ENCODE assay signal across 32 mouse cellular contexts in the genomic region with DNA sequence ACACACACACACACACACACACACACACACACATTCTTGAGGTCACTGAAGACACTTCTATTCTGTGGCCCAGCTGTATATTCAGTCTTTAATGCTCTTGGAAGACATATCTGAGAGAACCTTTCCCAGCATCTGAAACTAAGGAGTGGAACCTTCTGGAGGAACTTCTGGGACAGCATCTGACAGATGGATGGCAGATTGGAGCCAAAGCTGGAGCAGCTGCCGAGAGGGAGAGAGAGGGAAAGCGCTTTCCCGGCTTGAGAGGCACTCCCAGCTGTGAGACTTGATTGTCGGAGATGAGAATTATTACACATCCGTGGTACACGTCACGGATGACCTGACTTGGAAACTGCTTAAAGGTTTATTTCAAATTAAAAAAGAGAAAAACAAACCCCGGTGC. TPM values are rescaled to one million over a fixed set of nuclear protein-coding genes. Genes with fewer than 3 reads are reported as not detected.
A peak's percentile ranks its signal among the peaks of the same experiment; 100 is the strongest.
DNase-seq lines count a peak whose midpoint lies in the region; ATAC-seq and TF ChIP-seq lines count a peak whose summit lies in the region.
"Had no signal": no experiment of that assay in that cellular context is flagged by ENCODE, and none has a peak within 500 bp of the region (broad histone marks: within the 10 kb centered on the region; RNA-seq: fewer than 3 reads in every experiment).

No protein-coding gene starts in this region.

- no peak overlapping the region for H3K27ac ChIP-seq in forebrain, embryonic 12.5 days
- no peak overlapping the region for H3K27ac ChIP-seq in forebrain, embryonic 10.5 days
- no peak overlapping the region for H3K27ac ChIP-seq in hindbrain, postnatal 0 days
- H3K27ac ChIP-seq in hindbrain, embryonic 14.5 days, result no peak overlapping the region
- H3K27ac ChIP-seq: embryonic facial prominence, embryonic 15.5 days; gastrocnemius, adult 2 months; hindbrain, embryonic 12.5 days had no signal

- no peaks in the 10 kb centered on the region for H3K36me3 ChIP-seq in forebrain, embryonic 12.5 days (replicated peaks)
- H3K36me3 ChIP-seq in forebrain, embryonic 10.5 days (replicated peaks), result peaks cover 41% of the 10 kb centered on the region
- H3K36me3 ChIP-seq in hindbrain, postnatal 0 days (ENCODE audit: insufficient read depth, low read length), result no peaks in the 10 kb centered on the region
- no peaks in the 10 kb centered on the region for H3K36me3 ChIP-seq in hindbrain, embryonic 14.5 days (replicated peaks; ENCODE audit: control insufficient read depth, insufficient read depth)
- H3K36me3 ChIP-seq: embryonic facial prominence, embryonic 15.5 days; G1E; hindbrain, embryonic 12.5 days had no signal

- peaks cover 14% of the 10 kb centered on the region; the same call in 1 of the 2 replicates for H3K27me3 ChIP-seq in forebrain, embryonic 12.5 days
- H3K27me3 ChIP-seq in forebrain, embryonic 10.5 days (ENCODE audit: poor library complexity, severe bottlenecking), result peaks cover 46% of the 10 kb centered on the region
- no peaks in the 10 kb centered on the region; the same call in 1 of the 2 replicates for H3K27me3 ChIP-seq in hindbrain, postnatal 0 days (ENCODE audit: insufficient read depth, low read length)
- no peaks in the 10 kb centered on the region for H3K27me3 ChIP-seq in hindbrain, embryonic 14.5 days (ENCODE audit: control insufficient read depth, insufficient read depth, low read length)

- no peaks in the 10 kb centered on the region for H3K9me3 ChIP-seq in forebrain, embryonic 12.5 days
- no peaks in the 10 kb centered on the region for H3K9me3 ChIP-seq in forebrain, embryonic 10.5 days
- no peaks in the 10 kb centered on the region for H3K9me3 ChIP-seq in hindbrain, postnatal 0 days (ENCODE audit: low read length)
- no peaks in the 10 kb centered on the region for H3K9me3 ChIP-seq in hindbrain, embryonic 14.5 days (ENCODE audit: control insufficient read depth, low read length)
- H3K9me3 ChIP-seq: embryonic facial prominence, embryonic 15.5 days; G1E; hindbrain, embryonic 12.5 days had no signal

- no peak for TF ChIP-seq CTCF in hindbrain, postnatal 0 days (IDR thresholded peaks at IDR 0.05; ENCODE audit: low read depth)

- no peak for ATAC-seq in forebrain, embryonic 12.5 days (ENCODE audit: low FRiP score)
- no peak for ATAC-seq in hindbrain, postnatal 0 days
- no peak for ATAC-seq in hindbrain, embryonic 14.5 days (ENCODE audit: low FRiP score)
- ATAC-seq: forebrain, embryonic 14.5 days; hindbrain, embryonic 16.5 days; inflammation-experienced regulatory T-cells, adult 6 months; intestine, embryonic 16.5 days; Patski had no signal

- H3K9ac ChIP-seq in forebrain, embryonic 12.5 days, result peak overlapping the region; percentile 21; the same call in 1 of the 2 replicates
- H3K9ac ChIP-seq in hindbrain, postnatal 0 days (replicated peaks; ENCODE audit: low read length), result no peak overlapping the region
- no peak overlapping the region for H3K9ac ChIP-seq in hindbrain, embryonic 14.5 days
- H3K9ac ChIP-seq: embryonic facial prominence, embryonic 15.5 days; hindbrain, embryonic 12.5 days had no signal

- H3K4me1 ChIP-seq in forebrain, embryonic 12.5 days, result no peaks in the 10 kb centered on the region
- 0 out of 2 replicates have a peak, but pooled peaks cover 10% of the 10 kb centered on the region for H3K4me1 ChIP-seq in forebrain, embryonic 10.5 days
- 0 out of 2 replicates have a peak, but pooled peaks cover 2% of the 10 kb centered on the region for H3K4me1 ChIP-seq in hindbrain, postnatal 0 days (ENCODE audit: insufficient read depth, low read length)
- H3K4me1 ChIP-seq in hindbrain, embryonic 14.5 days (replicated peaks; ENCODE audit: control insufficient read depth, insufficient read depth, low read length), result no peaks in the 10 kb centered on the region

- WGBS in forebrain, embryonic 12.5 days, result 78% methylated on average over 8 of the region's 8 CpGs
- 86% methylated on average over 8 of the region's 8 CpGs for WGBS in forebrain, embryonic 10.5 days
- 41% methylated on average over 8 of the region's 8 CpGs for WGBS in hindbrain, postnatal 0 days
- 64% methylated on average over 8 of the region's 8 CpGs for WGBS in hindbrain, embryonic 14.5 days

- H3K4me3 ChIP-seq in forebrain, embryonic 12.5 days (replicated peaks), result no peak overlapping the region
- H3K4me3 ChIP-seq in forebrain, embryonic 10.5 days, result no peak overlapping the region
- no peak overlapping the region for H3K4me3 ChIP-seq in hindbrain, postnatal 0 days (ENCODE audit: low read length)
- no peak overlapping the region for H3K4me3 ChIP-seq in hindbrain, embryonic 14.5 days (replicated peaks; ENCODE audit: low read length)
- H3K4me3 ChIP-seq: embryonic facial prominence, embryonic 15.5 days; gastrocnemius, adult 2 months; hindbrain, embryonic 12.5 days had no signal

- no peak overlapping the region for H3K4me2 ChIP-seq in forebrain, embryonic 12.5 days
- H3K4me2 ChIP-seq in hindbrain, postnatal 0 days (ENCODE audit: low read depth, low read length), result no peak overlapping the region
- H3K4me2 ChIP-seq in hindbrain, embryonic 14.5 days (replicated peaks), result no peak overlapping the region
- H3K4me2 ChIP-seq: embryonic facial prominence, embryonic 15.5 days; heart, embryonic 11.5 days; hindbrain, embryonic 12.5 days had no signal

- no peak for DNase-seq in forebrain, embryonic 10.5 days (ENCODE audit: extremely low spot score, low spot score)
- peak; percentile 61 for DNase-seq in hindbrain, postnatal 0 days (ENCODE audit: low spot score)
- DNase-seq in hindbrain, embryonic 14.5 days (ENCODE audit: low spot score), result no peak
- DNase-seq in retina, postnatal 1 day, result peak; percentile 18
- no peak for DNase-seq in retina, embryonic 14.5 days (ENCODE audit: low spot score)
- DNase-seq in layer of hippocampus, adult 8-10 months (ENCODE audit: low spot score in 2 of 2), result no peak
- DNase-seq: adrenal gland, postnatal 10 days; adrenal gland, postnatal 36 days; B cell, adult 2 months; cerebellum, adult 11-12 months; cerebellum, adult 8-10 months; cerebellum, postnatal 36 days; embryo, embryonic 11 days; gastrocnemius, adult 2 months; gastrocnemius, postnatal 14 days; heart, adult 11 months had no signal

RNA-seq across cellular contexts. Expression of a gene that starts 7.7 kb away (rescaled TPM):
- 97.1 and 103 TPM in 2 replicates for polyA plus RNA-seq in forebrain, embryonic 12.5 days (2016; fragmentation: Nextera tagmentation; extraction: Ambion mirVana)
- polyA plus RNA-seq in forebrain, embryonic 10.5 days (2016; fragmentation: Nextera tagmentation; extraction: Ambion mirVana), result 99.7 and 107 TPM in 2 replicates
- 22.5 and 26.0 TPM in 2 replicates for total RNA-seq in hindbrain, postnatal 0 days (2014; rRNA removed)
- polyA plus RNA-seq in hindbrain, postnatal 0 days (2015; fragmentation: Nextera tagmentation; extraction: Ambion mirVana), result 70.2 and 77.6 TPM in 2 replicates
- 81.6 and 86.1 TPM in 2 replicates for polyA plus RNA-seq in hindbrain, embryonic 14.5 days (2014; fragmentation: Nextera tagmentation; extraction: Ambion mirVana)
- 10 to 100 TPM; 53.7 to 69.5 (median 63.4) TPM for total RNA-seq in layer of hippocampus, adult 8-10 months (2022)

RNA-seq across cellular contexts. Expression of a gene that starts 22.5 kb away (rescaled TPM):
- polyA plus RNA-seq in forebrain, embryonic 12.5 days (2016; fragmentation: Nextera tagmentation; extraction: Ambion mirVana), result 20.3 and 26.2 TPM in 2 replicates
- 40.0 and 46.8 TPM in 2 replicates for polyA plus RNA-seq in forebrain, embryonic 10.5 days (2016; fragmentation: Nextera tagmentation; extraction: Ambion mirVana)
- total RNA-seq in hindbrain, postnatal 0 days (2014; rRNA removed), result 0.36 and 13.6 TPM in 2 replicates
- polyA plus RNA-seq in hindbrain, postnatal 0 days (2015; fragmentation: Nextera tagmentation; extraction: Ambion mirVana), result 0.74 and 0.95 TPM in 2 replicates
- 1.2 and 1.9 TPM in 2 replicates for polyA plus RNA-seq in hindbrain, embryonic 14.5 days (2014; fragmentation: Nextera tagmentation; extraction: Ambion mirVana)
- 1 to 10 TPM; 5.4 to 8.8 (median 7.9) TPM for total RNA-seq in layer of hippocampus, adult 8-10 months (2022)
- total RNA-seq: G1E; hematopoietic stem cell, adult 5-6 weeks had no signal
- polyA plus RNA-seq: G1E; inflammation-experienced regulatory T-cells, adult 6 months; Patski had no signal

RNA-seq across cellular contexts. Expression of a gene that starts 56.8 kb away (rescaled TPM):
- polyA plus RNA-seq in forebrain, embryonic 12.5 days (2016; fragmentation: Nextera tagmentation; extraction: Ambion mirVana), result 0.28 and 0.41 TPM in 2 replicates
- polyA plus RNA-seq in forebrain, embryonic 10.5 days (2016; fragmentation: Nextera tagmentation; extraction: Ambion mirVana), result 0.28 and 0.30 TPM in 2 replicates
- total RNA-seq in hindbrain, postnatal 0 days (2014; rRNA removed), result 0.73 and 2.4 TPM in 2 replicates
- 1.4 and 1.5 TPM in 2 replicates for polyA plus RNA-seq in hindbrain, postnatal 0 days (2015; fragmentation: Nextera tagmentation; extraction: Ambion mirVana)
- polyA plus RNA-seq in hindbrain, embryonic 14.5 days (2014; fragmentation: Nextera tagmentation; extraction: Ambion mirVana), result 1.5 and 1.8 TPM in 2 replicates
- 1 to 10 TPM in 2 of 4 experiments, under 1 TPM in 2; 0.62 to 1.4 (median 1.2) TPM for total RNA-seq in layer of hippocampus, adult 8-10 months (2022)
- total RNA-seq: adrenal gland, adult 18-20 months; adrenal gland, postnatal 10 days; adrenal gland, postnatal 36 days; gastrocnemius, adult 2 months; gastrocnemius, postnatal 14 days; gastrocnemius, postnatal 4 days; heart, postnatal 25 days; hematopoietic stem cell, adult 5-6 weeks had no signal
- polyA plus RNA-seq: heart, embryonic 14.5 days; heart, postnatal 0 days; inflammation-experienced regulatory T-cells, adult 6 months; intestine, embryonic 16.5 days had no signal

RNA-seq across cellular contexts. Expression of a gene that starts 57.8 kb away (rescaled TPM):
- 29.8 and 32.2 TPM in 2 replicates for polyA plus RNA-seq in forebrain, embryonic 12.5 days (2016; fragmentation: Nextera tagmentation; extraction: Ambion mirVana)
- polyA plus RNA-seq in forebrain, embryonic 10.5 days (2016; fragmentation: Nextera tagmentation; extraction: Ambion mirVana), result 28.5 and 30.8 TPM in 2 replicates
- 29.2 and 35.0 TPM in 2 replicates for total RNA-seq in hindbrain, postnatal 0 days (2014; rRNA removed)
- 15.7 and 16.3 TPM in 2 replicates for polyA plus RNA-seq in hindbrain, postnatal 0 days (2015; fragmentation: Nextera tagmentation; extraction: Ambion mirVana)
- 23.7 and 26.2 TPM in 2 replicates for polyA plus RNA-seq in hindbrain, embryonic 14.5 days (2014; fragmentation: Nextera tagmentation; extraction: Ambion mirVana)
- total RNA-seq in layer of hippocampus, adult 8-10 months (2022), result 10 to 100 TPM; 14.1 to 16.4 (median 14.7) TPM

Comparison
In these comparisons a context has a peak if more than half of its experiments do, and no peak if none do; other contexts are left out.
1. DNase-seq: peak in hindbrain, postnatal 0 days (single experiment) and retina, postnatal 1 day (single experiment); none in forebrain, embryonic 10.5 days (single experiment), hindbrain, embryonic 14.5 days (single experiment), retina, embryonic 14.5 days (single experiment) and layer of hippocampus, adult 8-10 months (0 of 2).